Mouse (Mus musculus) neural tube, embryonic 12.5 days (tissue): ENCODE results near the gene Zmym4. TPM values are rescaled to one million over a fixed set of nuclear protein-coding genes. Genes with fewer than 3 reads are reported as not detected.

Experiments
- ATAC-seq: fragments of 200-750 bp; cut with Nextera tagmentation; 2 replicates; pipeline ENCODE4 v1.8.0; 2017; ENCODE audit warnings: low read depth, mild to moderate bottlenecking, moderate TSS enrichment, moderate library complexity; ENCODE audit not compliant: low FRiP score
- H3K27ac ChIP-seq: fragments of 300-500 bp; sonication (generic); 2 replicates; pipeline ENCODE4 v1.5.1; 2016
- H3K27me3 ChIP-seq: fragments of 300-500 bp; sonication (generic); replicated peaks from 2 replicates; pipeline ENCODE4 v1.6.1; 2016; ENCODE audit warnings: mild to moderate bottlenecking
- H3K36me3 ChIP-seq: fragments of 300-500 bp; sonication (generic); 2 replicates; pipeline ENCODE4 v1.6.1; 2016; ENCODE audit warnings: mild to moderate bottlenecking
- H3K4me1 ChIP-seq: fragments of 300-500 bp; sonication (generic); 2 replicates; pipeline ENCODE4 v1.6.1; 2016
- H3K4me2 ChIP-seq: fragments of 300-500 bp; sonication (generic); replicated peaks from 2 replicates; pipeline ENCODE4 v1.6.1; 2016; ENCODE audit warnings: mild to moderate bottlenecking
- H3K4me3 ChIP-seq: fragments of 300-500 bp; sonication (generic); 2 replicates; pipeline ENCODE4 v1.5.1; 2016
- H3K9ac ChIP-seq: fragments of 300-500 bp; sonication (generic); 2 replicates; pipeline ENCODE4 v1.6.1; 2016; ENCODE audit warnings: mild to moderate bottlenecking
- H3K9me3 ChIP-seq: fragments of 300-500 bp; sonication (generic); 2 replicates; pipeline ENCODE4 v1.6.1; 2016; ENCODE audit warnings: mild to moderate bottlenecking
- WGBS: fragments of 180-500 bp; shearing (Covaris S2); methylation state at CpG from one replicate; pipeline ENCODE4 v1.1.7; 2016; 5-methylcytosine and 5-hydroxymethylcytosine counted together
- polyA plus RNA-seq: library from polyadenylated mRNA; unstranded; fragments of >200 nt; fragmentation: Nextera tagmentation; extraction: Ambion mirVana; gene quantifications from 2 replicates; pipeline ENCODE4 v1.2.1, GENCODE M21; 2016

Zmym4 gene
- polyA plus RNA-seq, 1 experiment from 2014 or later = 34.6 TPM

GRCm38 (mm10) chr4:126885953-126886352, 82.0 kb downstream of the Zmym4 start:
- Histone ChIP-seq H3K27ac (no peak overlapping the region), H3K9ac (no peak overlapping the region), H3K4me3 (no peak overlapping the region), H3K4me2 (no peak overlapping the region), H3K9me3 (no peaks in the 10 kb centered on the region), H3K27me3 (no peaks in the 10 kb centered on the region), H3K36me3 (peaks cover 56% of the 10 kb centered on the region), H3K4me1 (no peaks in the 10 kb centered on the region)
- WGBS = 68% methylated on average over 1 of the region's 1 CpGs
- ATAC-seq = no peak

- Histone ChIP-seq H3K36me3 (peaks cover 45% of the 10 kb centered on the region), H3K4me1 (no peaks in the 10 kb centered on the region), H3K9ac (no peak overlapping the region), H3K4me3 (no peak overlapping the region), H3K9me3 (no peaks in the 10 kb centered on the region), H3K27ac (no peak overlapping the region), H3K27me3 (no peaks in the 10 kb centered on the region), H3K4me2 (no peak overlapping the region)
- ATAC-seq = no peak
- WGBS = 96% methylated on average over 5 of the region's 5 CpGs
These were observed 84.3 kb downstream of the Zmym4 start for GRCm38 (mm10) chr4:126883602-126884001.

GRCm38 (mm10) chr4:126879560-126880275, 88.2 kb downstream of the Zmym4 start:
- ATAC-seq = no peak
- no peak overlapping the region for H3K4me3 ChIP-seq
- H3K27me3 ChIP-seq = no peaks in the 10 kb centered on the region
- no peak overlapping the region for H3K9ac ChIP-seq
- WGBS = 72% methylated on average over 5 of the region's 5 CpGs
- H3K4me2 ChIP-seq = no peak overlapping the region
- H3K4me1 ChIP-seq = no peaks in the 10 kb centered on the region
- no peak overlapping the region for H3K27ac ChIP-seq
- peaks cover 53% of the 10 kb centered on the region for H3K36me3 ChIP-seq
- H3K9me3 ChIP-seq = no peaks in the 10 kb centered on the region

- WGBS = 80% methylated on average over 7 of the region's 7 CpGs
- no peaks in the 10 kb centered on the region for H3K9me3 ChIP-seq
- H3K27me3 ChIP-seq = no peaks in the 10 kb centered on the region
- no peak overlapping the region for H3K4me2 ChIP-seq
- H3K36me3 ChIP-seq = peaks cover 40% of the 10 kb centered on the region
- H3K9ac ChIP-seq = no peak overlapping the region
- no peaks in the 10 kb centered on the region for H3K4me1 ChIP-seq
- H3K27ac ChIP-seq = no peak overlapping the region
- ATAC-seq = no peak
- no peak overlapping the region for H3K4me3 ChIP-seq
These were observed 95.2 kb downstream of the Zmym4 start for GRCm38 (mm10) chr4:126872717-126873116.

- Histone ChIP-seq H3K4me2 (no peak overlapping the region), H3K9ac (no peak overlapping the region), H3K9me3 (no peaks in the 10 kb centered on the region), H3K36me3 (peaks cover 51% of the 10 kb centered on the region), H3K27me3 (no peaks in the 10 kb centered on the region), H3K27ac (no peak overlapping the region), H3K4me1 (no peaks in the 10 kb centered on the region), H3K4me3 (no peak overlapping the region)
- ATAC-seq = no peak
- 92% methylated on average over 12 of the region's 12 CpGs for whole genome bisulfite sequencing
These were observed 99.2 kb downstream of the Zmym4 start for GRCm38 (mm10) chr4:126868699-126869098.

- no peak overlapping the region for H3K27ac ChIP-seq
- H3K4me1 ChIP-seq = no peaks in the 10 kb centered on the region
- no peak overlapping the region for H3K9ac ChIP-seq
- H3K36me3 ChIP-seq = peaks cover 65% of the 10 kb centered on the region
- H3K27me3 ChIP-seq = no peaks in the 10 kb centered on the region
- no peak overlapping the region for H3K4me2 ChIP-seq
- no peak for ATAC-seq
- H3K9me3 ChIP-seq = no peaks in the 10 kb centered on the region
- no peak overlapping the region for H3K4me3 ChIP-seq
- WGBS = 89% methylated on average over 11 of the region's 11 CpGs
These were observed 106.2 kb downstream of the Zmym4 start for GRCm38 (mm10) chr4:126861514-126862266.

GRCm38 (mm10) chr4:126860268-126860986, 107.5 kb downstream of the Zmym4 start:
- H3K9ac ChIP-seq = no peak overlapping the region
- no peak for ATAC-seq
- no peaks in the 10 kb centered on the region for H3K4me1 ChIP-seq
- H3K9me3 ChIP-seq = no peaks in the 10 kb centered on the region
- H3K4me3 ChIP-seq = no peak overlapping the region
- 93% methylated on average over 9 of the region's 9 CpGs for WGBS
- H3K27me3 ChIP-seq = no peaks in the 10 kb centered on the region
- peaks cover 54% of the 10 kb centered on the region for H3K36me3 ChIP-seq
- H3K27ac ChIP-seq = no peak overlapping the region
- H3K4me2 ChIP-seq = no peak overlapping the region

GRCm38 (mm10) chr4:126852971-126853370, 115.0 kb downstream of the Zmym4 start:
- Histone ChIP-seq H3K9me3 (no peaks in the 10 kb centered on the region), H3K9ac (no peak overlapping the region), H3K27me3 (no peaks in the 10 kb centered on the region), H3K4me1 (no peaks in the 10 kb centered on the region), H3K4me3 (no peak overlapping the region), H3K4me2 (no peak overlapping the region), H3K27ac (no peak overlapping the region), H3K36me3 (peaks cover 50% of the 10 kb centered on the region)
- 74% methylated on average over 11 of the region's 11 CpGs for WGBS
- ATAC-seq = no peak

- no peaks in the 10 kb centered on the region for H3K9me3 ChIP-seq
- 66% methylated on average over 4 of the region's 4 CpGs for WGBS
- H3K4me3 ChIP-seq = no peak overlapping the region
- peaks cover 70% of the 10 kb centered on the region for H3K36me3 ChIP-seq
- H3K27me3 ChIP-seq = no peaks in the 10 kb centered on the region
- H3K27ac ChIP-seq = no peak overlapping the region
- no peak for ATAC-seq
- H3K4me2 ChIP-seq = no peak overlapping the region
- H3K4me1 ChIP-seq = no peaks in the 10 kb centered on the region
- H3K9ac ChIP-seq = no peak overlapping the region
These were observed 117.2 kb downstream of the Zmym4 start for GRCm38 (mm10) chr4:126850778-126851080.

- H3K4me1 ChIP-seq = no peaks in the 10 kb centered on the region
- no peak overlapping the region for H3K27ac ChIP-seq
- H3K27me3 ChIP-seq = no peaks in the 10 kb centered on the region
- H3K9ac ChIP-seq = no peak overlapping the region
- ATAC-seq = no peak
- peaks cover 70% of the 10 kb centered on the region for H3K36me3 ChIP-seq
- WGBS = 81% methylated on average over 7 of the region's 7 CpGs
- H3K4me3 ChIP-seq = no peak overlapping the region
- H3K9me3 ChIP-seq = no peaks in the 10 kb centered on the region
- H3K4me2 ChIP-seq = no peak overlapping the region
These were observed 117.7 kb downstream of the Zmym4 start for GRCm38 (mm10) chr4:126850019-126850777.

- no peaks in the 10 kb centered on the region for H3K9me3 ChIP-seq
- no peak overlapping the region for H3K4me2 ChIP-seq
- H3K9ac ChIP-seq = no peak overlapping the region
- H3K27ac ChIP-seq = no peak overlapping the region
- no peak overlapping the region for H3K4me3 ChIP-seq
- WGBS = 65% methylated on average over 7 of the region's 7 CpGs
- ATAC-seq = no peak
- H3K27me3 ChIP-seq = no peaks in the 10 kb centered on the region
- H3K36me3 ChIP-seq = peaks cover 72% of the 10 kb centered on the region
- no peaks in the 10 kb centered on the region for H3K4me1 ChIP-seq
These were observed 121.0 kb downstream of the Zmym4 start for GRCm38 (mm10) chr4:126846971-126847370.

- Histone ChIP-seq H3K4me3 (no peak overlapping the region), H3K4me2 (no peak overlapping the region), H3K4me1 (no peaks in the 10 kb centered on the region), H3K36me3 (peaks cover 68% of the 10 kb centered on the region), H3K27me3 (no peaks in the 10 kb centered on the region), H3K9ac (no peak overlapping the region), H3K27ac (no peak overlapping the region), H3K9me3 (no peaks in the 10 kb centered on the region)
- 79% methylated on average over 4 of the region's 4 CpGs for WGBS
- no peak for ATAC-seq
These were observed 122.3 kb downstream of the Zmym4 start for GRCm38 (mm10) chr4:126845664-126846063.
